ENCODE assay signal across 11 mouse cellular contexts in genomic region chr3:60551650-60552049, GRCm38 (mm10).
"Had no signal": no experiment of that assay in that cellular context is flagged by ENCODE, and none has a peak within 500 bp of the region (broad histone marks: within the 10 kb centered on the region; RNA-seq: fewer than 3 reads in every experiment).

No protein-coding gene starts in this region.

- H3K4me2 ChIP-seq: limb, embryonic 12.5 days; liver, embryonic 15.5 days; midbrain, embryonic 11.5 days; midbrain, embryonic 15.5 days; neural tube, embryonic 12.5 days had no signal

- H3K4me3 ChIP-seq: limb, embryonic 12.5 days; liver, embryonic 15.5 days; megakaryocyte, embryonic 14.5 days; midbrain, embryonic 15.5 days; neural tube, embryonic 12.5 days had no signal

- ATAC-seq: intestine, postnatal 0 days; midbrain, embryonic 15.5 days had no signal

- H3K27ac ChIP-seq: limb, embryonic 12.5 days; liver, embryonic 15.5 days; macrophage; neural tube, embryonic 12.5 days had no signal

- H3K4me1 ChIP-seq: neural tube, embryonic 12.5 days had no signal

- H3K36me3 ChIP-seq: limb, embryonic 12.5 days; midbrain, embryonic 15.5 days; neural tube, embryonic 12.5 days had no signal

- H3K9me3 ChIP-seq: limb, embryonic 12.5 days; liver, embryonic 15.5 days; megakaryocyte, embryonic 14.5 days; midbrain, embryonic 15.5 days; neural tube, embryonic 12.5 days had no signal

- H3K27me3 ChIP-seq: limb, embryonic 12.5 days; liver, embryonic 15.5 days; megakaryocyte, embryonic 14.5 days; midbrain, embryonic 15.5 days; neural tube, embryonic 12.5 days had no signal

- DNase-seq: kidney, adult 8-10 months; kidney, postnatal 25 days; lung, adult 2 months had no signal

- H3K9ac ChIP-seq: limb, embryonic 12.5 days; liver, embryonic 15.5 days; midbrain, embryonic 15.5 days; neural tube, embryonic 12.5 days had no signal
